Mouse (Mus musculus) small intestine, adult 2 months (tissue): ENCODE data around the gene Erbb3.

Source experiments
- CTCF ChIP-seq: fragments of 200-500 bp; IDR thresholded peaks from 2 replicates; pipeline ENCODE4 v1.5.1; 2012; ENCODE audit warnings: low read depth, mild to moderate bottlenecking, control low read depth, inconsistent platforms, low read length, moderate library complexity, mixed read lengths; ENCODE audit not compliant: insufficient replicate concordance, insufficient read length; ENCODE audit errors: extremely low read depth
- POLR2A ChIP-seq: fragments of 200-500 bp; IDR thresholded peaks from 2 replicates; pipeline ENCODE4 v1.6.1; 2012; ENCODE audit warnings: low read depth, mild to moderate bottlenecking, control low read depth, inconsistent platforms, low read length, moderate library complexity

DNA sequence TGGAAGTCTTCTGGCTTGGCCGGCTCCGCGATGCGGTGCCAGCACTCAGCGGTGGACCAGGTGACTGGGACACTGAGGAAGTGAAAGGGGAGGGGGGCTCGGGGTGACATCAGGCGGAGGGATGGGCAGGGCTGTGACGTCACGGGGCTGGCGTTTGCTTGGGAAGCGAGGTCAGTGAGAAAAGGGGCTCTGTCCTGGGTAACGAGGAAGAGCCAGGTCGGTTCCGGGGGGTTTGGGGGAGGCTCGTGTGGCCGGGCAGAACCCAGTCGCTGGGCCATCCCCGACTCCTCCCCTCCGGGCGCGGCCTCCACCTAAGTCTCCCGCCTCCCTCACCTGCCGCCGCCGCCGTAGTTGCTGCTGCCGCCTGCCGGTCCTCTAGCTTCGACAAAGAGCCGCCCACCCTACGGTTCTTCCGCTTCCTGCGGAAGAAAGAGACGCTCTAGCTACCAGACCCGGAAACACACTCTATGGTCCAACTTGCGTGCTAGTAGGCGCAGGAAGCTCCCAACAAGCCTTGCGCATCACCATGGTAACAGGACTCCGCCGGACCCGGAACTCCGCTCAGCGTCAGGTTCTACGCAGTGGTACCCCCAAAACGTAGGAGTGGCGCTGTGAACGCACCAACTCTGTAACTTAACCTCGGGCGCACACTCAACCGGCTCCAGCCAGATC lies 42.0 kb downstream of the Erbb3 start, which contains the start of gene Zc3h10:
- TF ChIP-seq POLR2A (no peak; the same call in none of the 2 replicates), CTCF (no peak)
